Mouse (Mus musculus): Measurements from ENCODE around the gene Syngr1. TPM values are rescaled to one million over a fixed set of nuclear protein-coding genes. Genes with fewer than 3 reads are reported as not detected.

Gene Syngr1
- polyA plus RNA-seq, 1 experiment from 2014 or later, result 27.2 TPM

DNA sequence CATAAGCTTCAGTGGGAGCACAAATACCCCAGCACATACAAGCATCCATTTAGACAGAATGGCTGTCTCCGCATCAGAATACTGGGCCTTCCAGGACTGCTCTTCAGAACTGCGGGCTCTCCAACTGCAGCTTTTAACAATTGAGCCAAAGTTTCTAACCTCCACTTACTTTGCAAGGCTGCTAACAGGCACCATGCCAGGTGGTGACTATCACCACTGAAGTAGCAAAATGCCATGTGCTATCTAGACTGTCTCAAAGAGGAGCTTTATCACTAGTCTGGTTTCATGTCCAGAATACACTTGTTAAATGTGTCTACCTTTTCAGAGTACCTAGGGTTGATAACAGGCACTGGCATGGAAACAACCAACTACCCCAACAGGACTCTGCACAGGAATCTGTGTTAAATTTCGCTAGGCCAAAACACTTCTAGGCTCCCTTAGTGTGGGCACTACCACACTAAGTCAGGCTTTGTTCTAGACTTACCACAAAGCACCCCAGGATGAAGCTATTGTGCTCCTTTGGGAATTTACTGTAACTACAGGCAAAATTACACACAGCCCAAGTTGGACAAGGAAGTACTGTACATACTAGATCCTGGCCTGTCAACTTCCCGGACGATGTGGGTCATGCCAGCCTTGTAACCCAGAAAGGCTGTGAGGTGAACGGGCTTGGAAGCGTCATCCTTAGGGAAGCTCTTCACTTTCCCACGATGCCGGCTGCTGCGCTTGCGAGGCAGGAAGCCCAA is 9.2 kb upstream of the Syngr1 start:
- Histone ChIP-seq H3K9me3 (no peaks in the 10 kb centered on the region), H3K4me3 (peak overlapping the region; percentile 80), H3K4me1 (replicated peaks) (peaks cover 34% of the 10 kb centered on the region), H3K27ac (replicated peaks) (peak overlapping the region; percentile 98), H3K36me3 (peaks cover 51% of the 10 kb centered on the region), H3K27me3 (no peaks in the 10 kb centered on the region), H3K9ac (peak overlapping the region; percentile 96), H3K4me2 (peak overlapping the region; percentile 90)
- no peak for ATAC-seq (ENCODE audit: low read depth)
- 6% methylated on average over 11 of the region's 11 CpGs for WGBS

DNA sequence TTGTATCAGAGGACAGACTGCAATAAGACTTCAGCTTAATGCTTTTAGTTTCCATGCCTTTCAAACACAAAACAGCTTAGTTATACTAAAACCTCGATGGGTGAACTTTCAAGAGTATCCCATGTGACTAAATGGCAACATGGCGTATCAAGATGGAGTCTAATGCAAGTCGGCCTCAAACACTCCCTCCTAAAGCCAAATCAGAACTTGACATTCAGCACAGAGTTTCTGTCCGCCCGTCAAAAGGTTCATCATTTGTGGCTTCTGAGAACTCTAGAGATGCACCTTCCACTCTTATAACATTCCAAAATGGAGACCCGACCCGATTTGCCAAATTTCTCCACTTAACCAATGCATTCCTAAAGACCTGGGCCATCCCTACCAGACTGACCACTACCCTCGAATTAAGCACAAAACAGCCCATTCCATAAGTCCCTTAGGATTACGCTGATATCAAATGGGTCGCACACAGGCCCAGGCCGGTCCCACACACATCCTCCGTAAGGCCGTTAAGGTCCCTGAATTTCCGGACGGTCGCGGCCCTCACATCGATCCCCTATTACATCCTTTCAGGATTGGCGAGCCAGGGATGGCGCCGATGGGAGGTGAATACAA is 8.4 kb upstream of the Syngr1 start:
- 1% methylated on average over 21 of the region's 21 CpGs for WGBS
- peaks cover 43% of the 10 kb centered on the region for H3K36me3 ChIP-seq
- peak; percentile 54 for ATAC-seq (ENCODE audit: low read depth)
- peaks cover 34% of the 10 kb centered on the region for H3K4me1 ChIP-seq (replicated peaks)
- H3K27me3 ChIP-seq, result no peaks in the 10 kb centered on the region
- peak overlapping the region; percentile 90 for H3K4me2 ChIP-seq
- peak overlapping the region; percentile 80 for H3K4me3 ChIP-seq
- H3K27ac ChIP-seq (replicated peaks), result peak overlapping the region; percentile 98
- H3K9ac ChIP-seq, result peak overlapping the region; percentile 96
- H3K9me3 ChIP-seq, result no peaks in the 10 kb centered on the region

DNA sequence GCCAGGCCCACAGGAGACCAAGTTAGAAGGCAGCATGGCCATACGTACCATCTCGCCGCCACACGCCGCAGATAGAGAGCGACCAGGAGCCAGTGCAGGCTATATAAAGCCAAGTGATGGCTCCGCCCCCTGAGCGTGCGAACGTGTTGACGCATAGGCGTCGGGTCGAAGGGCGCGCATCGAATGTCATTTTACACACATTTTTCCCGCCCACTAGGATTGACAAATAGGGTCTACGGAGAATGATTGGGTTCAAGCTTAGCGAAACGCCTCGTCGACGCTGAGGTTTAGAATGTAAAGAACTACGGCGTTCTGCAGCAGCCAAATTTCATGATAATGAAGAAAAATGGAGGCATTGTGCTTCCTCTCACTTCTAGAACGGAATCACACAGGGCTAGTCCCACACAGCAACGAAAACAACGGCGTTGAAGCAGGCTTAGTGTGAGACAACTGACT is 7.8 kb upstream of the Syngr1 start:
- Histone ChIP-seq H3K27ac (replicated peaks) (peak overlapping the region; percentile 98), H3K9me3 (no peaks in the 10 kb centered on the region), H3K4me1 (replicated peaks) (peaks cover 34% of the 10 kb centered on the region), H3K9ac (peak overlapping the region; percentile 96), H3K27me3 (no peaks in the 10 kb centered on the region), H3K4me2 (peak overlapping the region; percentile 90), H3K4me3 (peak overlapping the region; percentile 80), H3K36me3 (peaks cover 37% of the 10 kb centered on the region)
- WGBS, result under 1% methylated on average over 30 of the region's 30 CpGs
- peak; percentile 96 for ATAC-seq (ENCODE audit: low read depth)

DNA sequence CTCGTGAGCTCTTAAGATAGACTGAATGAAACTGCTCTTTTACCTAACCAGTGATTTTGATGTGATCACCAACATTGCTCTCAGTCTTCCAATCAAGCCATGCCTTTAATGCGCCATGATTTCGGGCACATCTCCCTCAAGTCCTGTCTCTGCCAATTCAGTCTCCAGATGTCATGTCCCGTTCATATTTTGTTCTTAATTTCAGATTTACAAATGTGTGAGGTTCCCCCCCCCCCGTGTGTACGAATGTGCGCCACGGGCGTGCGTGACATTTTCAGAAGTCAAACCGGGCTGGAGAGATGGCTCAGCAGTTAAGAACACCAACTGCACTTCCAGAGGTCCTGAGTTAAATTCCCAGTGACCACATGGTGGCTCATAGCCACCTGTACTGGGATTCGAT is 7.4 kb upstream of the Syngr1 start:
- Histone ChIP-seq H3K4me2 (peak overlapping the region; percentile 90), H3K27me3 (no peaks in the 10 kb centered on the region), H3K27ac (replicated peaks) (peak overlapping the region; percentile 98), H3K9me3 (no peaks in the 10 kb centered on the region), H3K4me3 (peak overlapping the region; percentile 80), H3K9ac (peak overlapping the region; percentile 96), H3K36me3 (peaks cover 33% of the 10 kb centered on the region), H3K4me1 (replicated peaks) (peaks cover 34% of the 10 kb centered on the region)
- peak; percentile 62 for ATAC-seq (ENCODE audit: low read depth)
- WGBS, result 1% methylated on average over 12 of the region's 12 CpGs

DNA sequence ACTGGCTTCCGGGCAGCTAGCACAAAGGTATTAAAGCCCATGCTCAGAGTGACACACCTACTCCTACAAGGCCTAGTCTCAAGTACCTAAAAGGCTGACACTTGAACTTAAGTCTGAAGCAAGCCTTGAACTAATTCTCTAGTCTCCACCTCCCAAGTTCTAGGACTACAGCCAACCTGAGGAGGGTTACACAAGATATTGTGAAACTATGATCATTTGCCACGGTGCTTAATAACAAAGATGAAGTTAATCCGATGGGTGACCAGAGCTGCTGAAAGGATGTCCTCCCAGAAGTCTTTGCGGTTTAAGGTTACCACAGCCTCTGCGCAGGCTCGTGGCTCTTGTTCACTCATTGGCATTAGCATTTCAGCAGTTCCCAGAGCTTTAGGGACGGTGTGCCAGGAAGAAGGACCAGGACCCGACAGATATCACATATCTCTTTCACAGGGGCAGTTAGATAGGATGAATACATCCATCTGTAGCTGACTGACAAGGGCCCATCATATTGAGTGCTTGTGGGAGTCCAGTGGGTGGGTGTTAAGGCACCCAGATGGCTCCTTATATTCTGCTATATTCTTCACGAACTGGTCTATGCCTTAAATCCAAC is 3.6 kb upstream of the Syngr1 start:
- 85% methylated on average over 9 of the region's 9 CpGs for WGBS

DNA sequence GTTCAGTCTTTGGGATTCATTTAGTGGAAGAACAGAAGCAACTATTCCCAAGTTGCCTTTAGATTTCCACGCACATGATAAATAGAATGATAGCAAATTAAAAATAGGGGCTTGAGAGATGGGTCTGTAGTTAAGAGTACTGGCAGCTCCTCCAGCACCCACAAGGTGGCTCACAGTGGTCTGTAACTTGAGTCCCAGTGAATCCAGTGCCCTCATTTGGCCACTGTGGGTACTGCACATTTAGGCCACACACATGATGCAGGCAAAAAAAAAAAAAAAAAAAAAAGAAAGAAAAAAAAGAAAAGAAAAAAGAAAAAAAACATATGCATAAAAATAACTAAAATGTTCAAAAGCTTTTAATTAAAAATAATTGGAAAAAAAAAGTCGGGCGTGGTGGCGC is 2.5 kb upstream of the Syngr1 start:
- Histone ChIP-seq H3K4me3 (no peak overlapping the region), H3K27me3 (peaks cover 20% of the 10 kb centered on the region), H3K4me2 (no peak overlapping the region), H3K36me3 (no peaks in the 10 kb centered on the region), H3K9me3 (no peaks in the 10 kb centered on the region), H3K9ac (no peak overlapping the region), H3K27ac (replicated peaks) (no peak overlapping the region), H3K4me1 (replicated peaks) (peaks cover 24% of the 10 kb centered on the region)
- WGBS, result 27% methylated on average over 4 of the region's 4 CpGs
- no peak for ATAC-seq (ENCODE audit: low read depth)

More for the DNA sequence above, 3.6 kb upstream of the Syngr1 start:
- Histone ChIP-seq H3K27me3 (peaks cover 14% of the 10 kb centered on the region), H3K27ac (replicated peaks) (no peak overlapping the region), H3K36me3 (no peaks in the 10 kb centered on the region), H3K9ac (no peak overlapping the region), H3K9me3 (no peaks in the 10 kb centered on the region), H3K4me1 (replicated peaks) (peaks cover 20% of the 10 kb centered on the region), H3K4me3 (no peak overlapping the region), H3K4me2 (no peak overlapping the region)
- no peak for ATAC-seq (ENCODE audit: low read depth)

DNA sequence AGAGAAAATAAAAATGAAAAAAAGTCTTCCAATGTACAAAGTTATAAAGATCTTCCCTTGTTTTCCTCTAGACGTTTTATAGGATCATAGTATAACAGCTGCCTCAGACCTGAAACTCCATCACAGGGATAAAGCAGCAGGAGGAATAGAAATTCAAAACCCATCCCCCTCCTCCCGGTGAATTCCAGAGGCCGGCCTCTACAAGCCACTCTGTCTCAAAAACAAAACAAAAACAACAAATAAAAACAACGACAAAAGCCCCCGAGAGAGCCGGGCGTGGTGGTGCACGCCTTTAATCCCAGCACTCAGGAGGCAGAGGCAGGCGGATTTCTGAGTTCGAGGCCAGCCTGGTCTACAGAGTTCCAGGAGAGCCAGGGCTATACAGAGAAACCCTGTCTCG is 979 bp upstream of the Syngr1 start:
- WGBS, result 77% methylated on average over 11 of the region's 11 CpGs

DNA sequence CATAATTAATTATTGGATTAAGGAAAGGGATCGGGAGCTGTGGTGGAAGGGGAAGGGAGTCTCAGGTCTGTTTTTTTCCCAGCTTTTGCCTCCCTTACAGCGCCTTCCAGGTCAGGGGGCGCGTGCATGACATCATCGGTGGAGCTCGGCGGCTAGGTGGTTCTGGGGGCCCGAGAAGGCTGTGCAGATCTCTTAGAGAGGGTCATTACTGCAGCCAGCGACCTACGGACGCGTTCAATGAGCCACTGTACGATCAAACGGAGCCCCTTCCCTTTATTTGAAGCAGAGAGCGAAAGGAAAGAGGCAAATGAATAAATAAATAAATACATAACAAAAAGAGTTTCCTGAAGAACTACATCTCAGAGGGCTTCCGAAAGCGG is 403 bp upstream of the Syngr1 start:
- Histone ChIP-seq H3K9ac (peak overlapping the region; percentile 87), H3K9me3 (no peaks in the 10 kb centered on the region), H3K4me3 (peak overlapping the region; percentile 77), H3K27ac (replicated peaks) (peak overlapping the region; percentile 54; the same call in 1 of the 2 replicates), H3K27me3 (peaks cover 20% of the 10 kb centered on the region), H3K36me3 (no peaks in the 10 kb centered on the region), H3K4me2 (peak overlapping the region; percentile 69), H3K4me1 (replicated peaks) (peaks cover 24% of the 10 kb centered on the region)
- WGBS, result 1% methylated on average over 17 of the region's 17 CpGs
- peak; percentile 51; the same call in 1 of the 2 replicates for ATAC-seq (ENCODE audit: low read depth)

More for the DNA sequence above, 979 bp upstream of the Syngr1 start:
- Histone ChIP-seq H3K4me1 (replicated peaks) (peaks cover 24% of the 10 kb centered on the region), H3K36me3 (no peaks in the 10 kb centered on the region), H3K9me3 (no peaks in the 10 kb centered on the region), H3K27ac (replicated peaks) (no peak overlapping the region), H3K27me3 (peaks cover 20% of the 10 kb centered on the region), H3K4me2 (peak overlapping the region; percentile 69; the same call in 1 of the 2 replicates), H3K4me3 (no peak overlapping the region), H3K9ac (no peak overlapping the region)
- ATAC-seq (ENCODE audit: low read depth), result no peak

DNA sequence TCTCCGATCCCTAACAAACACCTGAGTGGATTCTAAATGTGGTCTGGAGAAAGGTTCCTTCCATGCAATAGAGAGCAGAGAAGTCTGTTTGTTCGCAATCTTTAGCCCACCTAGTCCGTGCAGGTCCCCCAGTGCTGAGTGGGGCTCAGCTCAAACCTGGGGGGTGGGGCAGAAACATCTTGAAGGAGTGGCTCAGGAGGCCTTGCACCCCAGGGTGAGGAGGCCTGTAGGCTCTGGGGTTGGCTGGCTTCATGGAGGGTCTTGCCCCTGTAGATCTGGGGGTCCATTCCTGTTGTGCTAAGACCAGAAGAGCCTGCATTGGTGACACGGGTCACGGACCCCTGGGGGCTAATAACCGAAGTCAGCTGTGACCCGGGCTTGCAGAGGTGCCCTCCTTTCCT is 907 bp downstream of the Syngr1 start:
- H3K36me3 ChIP-seq, result no peaks in the 10 kb centered on the region
- no peaks in the 10 kb centered on the region for H3K9me3 ChIP-seq
- H3K4me3 ChIP-seq, result peak overlapping the region; percentile 77
- ATAC-seq (ENCODE audit: low read depth), result peak; percentile 28
- peak overlapping the region; percentile 87 for H3K9ac ChIP-seq
- H3K27ac ChIP-seq (replicated peaks), result no peak overlapping the region
- H3K27me3 ChIP-seq, result peaks cover 20% of the 10 kb centered on the region
- WGBS, result 18% methylated on average over 7 of the region's 7 CpGs
- H3K4me2 ChIP-seq, result peak overlapping the region; percentile 69
- H3K4me1 ChIP-seq (replicated peaks), result peaks cover 30% of the 10 kb centered on the region

DNA sequence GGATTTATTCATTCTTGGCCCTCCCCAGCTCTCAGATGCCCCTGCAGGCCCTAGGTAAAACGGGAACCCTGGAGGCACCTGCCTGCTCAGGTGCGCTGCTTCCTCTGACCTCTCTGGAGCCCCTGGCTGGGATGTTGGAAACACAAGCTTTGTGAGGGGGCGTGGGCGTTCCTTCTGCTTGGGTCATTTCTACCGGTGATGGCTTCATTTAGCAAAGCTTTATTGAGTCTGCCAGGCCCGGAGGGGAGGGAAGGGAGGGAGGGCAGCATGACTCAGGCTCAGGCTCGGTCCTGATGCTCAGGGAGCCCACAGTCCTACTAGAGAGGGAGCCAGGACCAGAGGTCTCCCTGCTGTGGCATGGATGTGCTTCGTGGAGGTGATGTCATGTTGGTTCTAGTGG is 1.5 kb downstream of the Syngr1 start:
- H3K4me2 ChIP-seq, result peak overlapping the region; percentile 69
- ATAC-seq (ENCODE audit: low read depth), result no peak

DNA sequence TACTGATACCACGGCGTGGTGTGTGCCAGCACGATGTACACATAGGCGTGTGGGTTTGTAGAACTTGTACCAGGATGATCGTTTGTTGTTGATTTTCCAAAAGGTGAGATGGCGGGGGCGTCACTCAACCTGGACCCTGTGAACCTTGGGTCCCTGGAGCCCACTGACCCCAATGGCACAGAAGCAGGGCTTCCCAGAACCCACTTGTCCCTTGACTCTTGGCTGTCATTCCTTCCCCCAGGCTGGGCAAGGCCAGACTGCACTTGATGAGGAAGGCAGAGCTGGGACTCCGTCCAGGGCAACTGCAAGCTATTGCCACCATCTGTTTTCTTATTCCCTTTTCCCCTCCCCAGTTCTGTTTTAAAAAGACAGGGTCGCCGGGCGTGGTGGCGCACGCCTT is 3.1 kb downstream of the Syngr1 start:
- Histone ChIP-seq H3K27me3 (peaks cover 19% of the 10 kb centered on the region), H3K27ac (replicated peaks) (no peak overlapping the region), H3K9me3 (no peaks in the 10 kb centered on the region), H3K9ac (no peak overlapping the region), H3K36me3 (no peaks in the 10 kb centered on the region), H3K4me3 (no peak overlapping the region), H3K4me2 (no peak overlapping the region), H3K4me1 (replicated peaks) (peaks cover 49% of the 10 kb centered on the region)
- ATAC-seq (ENCODE audit: low read depth), result no peak
- WGBS, result 90% methylated on average over 13 of the region's 13 CpGs

More for the DNA sequence above, 1.5 kb downstream of the Syngr1 start:
- WGBS, result 8% methylated on average over 8 of the region's 8 CpGs
- peak overlapping the region; percentile 77 for H3K4me3 ChIP-seq
- H3K4me1 ChIP-seq (replicated peaks), result peaks cover 36% of the 10 kb centered on the region
- no peaks in the 10 kb centered on the region for H3K36me3 ChIP-seq
- H3K9ac ChIP-seq, result peak overlapping the region; percentile 87
- peaks cover 20% of the 10 kb centered on the region for H3K27me3 ChIP-seq
- H3K9me3 ChIP-seq, result no peaks in the 10 kb centered on the region
- no peak overlapping the region for H3K27ac ChIP-seq (replicated peaks)

DNA sequence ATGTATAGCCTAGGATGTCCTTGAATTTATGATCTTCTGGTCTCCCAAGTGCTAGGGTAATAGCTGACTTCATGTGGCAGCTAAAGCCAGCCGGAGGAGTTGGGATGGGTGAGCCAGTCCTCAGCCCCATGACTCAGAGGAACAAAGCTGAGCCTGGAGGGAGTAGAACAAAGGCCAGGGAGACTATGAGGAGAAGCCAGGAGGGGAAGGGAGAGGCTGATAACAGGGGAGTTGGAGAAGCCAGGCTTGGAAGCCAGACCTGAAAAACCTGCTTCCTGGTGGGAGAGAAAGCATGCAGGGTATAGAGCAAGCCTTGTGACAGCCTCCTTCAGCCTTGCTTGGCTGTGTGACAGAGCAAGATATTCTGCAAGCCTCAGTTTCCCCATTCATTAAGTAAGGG is 4.5 kb downstream of the Syngr1 start:
- Histone ChIP-seq H3K4me3 (no peak overlapping the region), H3K27me3 (peaks cover 12% of the 10 kb centered on the region), H3K9ac (no peak overlapping the region), H3K27ac (replicated peaks) (no peak overlapping the region), H3K9me3 (no peaks in the 10 kb centered on the region), H3K4me1 (replicated peaks) (peaks cover 47% of the 10 kb centered on the region), H3K36me3 (no peaks in the 10 kb centered on the region), H3K4me2 (no peak overlapping the region)
- 72% methylated on average over 1 of the region's 1 CpGs for WGBS
- no peak for ATAC-seq (ENCODE audit: low read depth)

Data from neural tube, embryonic 13.5 days (tissue).